Mouse (Mus musculus): Measurements from ENCODE around the gene Rab3c.

GRCm38 (mm10) chr13:110288499-110288898, 7.7 kb upstream of the Rab3c start:
- TF ChIP-seq CTCF (conservative IDR thresholded peaks at IDR 0.05 in 1 of 2, IDR thresholded peaks at IDR 0.05 in 1 of 2; ENCODE audit: low read depth in 2 of 2, low read length in 2 of 2) (no peak), POLR2A (IDR thresholded peaks at IDR 0.05; ENCODE audit: low read depth, low read length) (no peak), NRF1 (IDR thresholded peaks at IDR 0.05; ENCODE audit: low read depth, low read length) (no peak), EP300 (IDR thresholded peaks at IDR 0.05; ENCODE audit: low read length) (no peak), USF1 (IDR thresholded peaks at IDR 0.05; ENCODE audit: low read depth, low read length) (no peak), RAD21 (IDR thresholded peaks at IDR 0.05; ENCODE audit: low read depth, low read length) (no peak), ZKSCAN1 (IDR thresholded peaks at IDR 0.05; ENCODE audit: borderline replicate concordance, low read depth, low read length) (no peak), CHD2 (IDR thresholded peaks at IDR 0.05; ENCODE audit: low read length) (no peak), E2F4 (IDR thresholded peaks at IDR 0.05; ENCODE audit: insufficient replicate concordance, low read depth, low read length) (no peak), ZNF384 (IDR thresholded peaks at IDR 0.05; ENCODE audit: low read depth, low read length) (no peak), HCFC1 (IDR thresholded peaks at IDR 0.05; ENCODE audit: low read depth, low read length) (no peak), JUND (conservative IDR thresholded peaks at IDR 0.05; ENCODE audit: low read depth, low read length) (no peak), IRF4 (IDR thresholded peaks at IDR 0.05; ENCODE audit: low read depth, low read length) (no peak)
